In genomic region chr17:62691201-62691715, GRCm38 (mm10) we compare ENCODE assay signal across 14 mouse cellular contexts.
"Had no signal": no experiment of that assay in that cellular context is flagged by ENCODE, and none has a peak within 500 bp of the region (broad histone marks: within the 10 kb centered on the region; RNA-seq: fewer than 3 reads in every experiment).

No protein-coding gene starts in this region.

- H3K27ac ChIP-seq: kidney, embryonic 15.5 days; limb, embryonic 13.5 days; liver, embryonic 14.5 days; midbrain, embryonic 15.5 days; stomach, embryonic 15.5 days had no signal

- H3K9me3 ChIP-seq: kidney, embryonic 15.5 days; limb, embryonic 13.5 days; midbrain, embryonic 15.5 days; stomach, embryonic 15.5 days had no signal

- H3K9ac ChIP-seq: kidney, embryonic 15.5 days; limb, embryonic 13.5 days; liver, embryonic 14.5 days; midbrain, embryonic 15.5 days; stomach, embryonic 15.5 days had no signal

- H3K4me3 ChIP-seq: kidney, embryonic 15.5 days; limb, embryonic 13.5 days; midbrain, embryonic 15.5 days; stomach, embryonic 15.5 days had no signal

- ATAC-seq: midbrain, embryonic 15.5 days had no signal

- H3K36me3 ChIP-seq: kidney, embryonic 15.5 days; limb, embryonic 13.5 days; midbrain, embryonic 15.5 days; stomach, embryonic 15.5 days had no signal

- H3K4me2 ChIP-seq: kidney, embryonic 15.5 days; limb, embryonic 13.5 days; midbrain, embryonic 15.5 days; stomach, embryonic 15.5 days had no signal

- DNase-seq: kidney, adult 2 months; kidney, postnatal 14 days; left cerebral cortex, postnatal 4 days; lung, adult 18-20 months; retina, postnatal 1 day; right cerebral cortex, postnatal 4 days; spleen, adult 18-20 months; thymus, adult 2 months; thymus, postnatal 36 days had no signal

- H3K27me3 ChIP-seq: kidney, embryonic 15.5 days; limb, embryonic 13.5 days; midbrain, embryonic 15.5 days; stomach, embryonic 15.5 days had no signal
